Mouse (Mus musculus) C2C12 (cell line): ENCODE data around the gene Zfyve26.

Experiments
- CEBPB ChIP-seq: IDR thresholded peaks from one replicate; pipeline ENCODE4 v1.6.1; 2011; ENCODE audit warnings: low read depth, mild to moderate bottlenecking, control low read depth, moderate library complexity
- CTCF ChIP-seq: IDR thresholded peaks from one replicate; pipeline ENCODE4 v1.5.1; 2011; ENCODE audit not compliant: control insufficient read depth, insufficient read depth, insufficient read length
- MYOD1 ChIP-seq: IDR thresholded peaks from one replicate; pipeline ENCODE4 v1.6.1; 2011; ENCODE audit warnings: low read depth; ENCODE audit not compliant: control insufficient read depth, insufficient read length
- MYOG ChIP-seq: IDR thresholded peaks from one replicate; pipeline ENCODE4 v1.6.1; 2011; ENCODE audit not compliant: control insufficient read depth, insufficient read length; ENCODE audit errors: extremely low read depth
- USF1 ChIP-seq: IDR thresholded peaks from one replicate; pipeline ENCODE4 v1.6.1; 2011; ENCODE audit warnings: low read depth, mild to moderate bottlenecking, control low read depth, moderate library complexity

GRCm38 (mm10) chr12:79338791-79339190, 42.7 kb upstream of the Zfyve26 start:
- TF ChIP-seq CTCF, result no peak
- TF ChIP-seq MYOG, result no peak
- TF ChIP-seq CEBPB, result no peak
- TF ChIP-seq USF1, result no peak
- TF ChIP-seq MYOD1, result no peak
